Mouse (Mus musculus): ENCODE measurements around the gene Mfap5.
"Not testable (repeated sequence)": the region's sequence is repeated elsewhere in the genome, so short reads cannot be mapped to it uniquely, and the experiment has no call there.

Gene Mfap5

GRCm38 (mm10) chr6:122505545-122505944 lies at the start of gene Mfap5:
Gene Mfap5, plus strand, starts transcription at chr6:122505845.
- DNase-seq (ENCODE audit: low spot score in 2 of 2), result no peak

- DNase-seq (ENCODE audit: low spot score in 2 of 2), result no peak
Measured at GRCm38 (mm10) chr6:122458946-122459693, 46.5 kb upstream of the Mfap5 start.

- DNase-seq (ENCODE audit: low spot score in 2 of 2), result no peak
Measured at GRCm38 (mm10) chr6:122466092-122466713, 39.4 kb upstream of the Mfap5 start.

- DNase-seq (ENCODE audit: low spot score in 2 of 2), result no peak
Measured at GRCm38 (mm10) chr6:122469030-122469640, 36.5 kb upstream of the Mfap5 start.

- DNase-seq (ENCODE audit: low spot score in 2 of 2), result no peak
Measured at GRCm38 (mm10) chr6:122470240-122470639, 35.4 kb upstream of the Mfap5 start.

GRCm38 (mm10) chr6:122471461-122471860 lies 34.2 kb upstream of the Mfap5 start:
- not testable (repeated sequence) for DNase-seq (ENCODE audit: low spot score in 2 of 2)

GRCm38 (mm10) chr6:122478062-122478461 lies 27.6 kb upstream of the Mfap5 start:
- DNase-seq (ENCODE audit: low spot score in 2 of 2), result no peak

GRCm38 (mm10) chr6:122485401-122486296 lies 20.0 kb upstream of the Mfap5 start:
- no peak for DNase-seq (ENCODE audit: low spot score in 2 of 2)

- no peak for DNase-seq (ENCODE audit: low spot score in 2 of 2)
Measured at GRCm38 (mm10) chr6:122486297-122487117, 19.1 kb upstream of the Mfap5 start.

- DNase-seq (ENCODE audit: low spot score in 2 of 2), result no peak
Measured at GRCm38 (mm10) chr6:122490929-122491512, 14.6 kb upstream of the Mfap5 start.

GRCm38 (mm10) chr6:122491557-122491956 lies 14.1 kb upstream of the Mfap5 start:
- peak; percentile 69 to 75 for DNase-seq (ENCODE audit: low spot score in 2 of 2)

GRCm38 (mm10) chr6:122492479-122492878 lies 13.2 kb upstream of the Mfap5 start:
- no peak for DNase-seq (ENCODE audit: low spot score in 2 of 2)

- no peak for DNase-seq (ENCODE audit: low spot score in 2 of 2)
Measured at GRCm38 (mm10) chr6:122493799-122494472, 11.7 kb upstream of the Mfap5 start.

GRCm38 (mm10) chr6:122495082-122495881 lies 10.4 kb upstream of the Mfap5 start:
- no peak for DNase-seq (ENCODE audit: low spot score in 2 of 2)

GRCm38 (mm10) chr6:122496501-122496900 lies 9.1 kb upstream of the Mfap5 start:
- DNase-seq (ENCODE audit: low spot score in 2 of 2), result no peak

- DNase-seq (ENCODE audit: low spot score in 2 of 2), result no peak
Measured at GRCm38 (mm10) chr6:122498661-122499060, 7.0 kb upstream of the Mfap5 start, which contains the start of gene Rimklb. Gene Rimklb, minus strand, starts transcription at chr6:122498761.

GRCm38 (mm10) chr6:122505041-122505440 lies 604 bp upstream of the Mfap5 start:
- no peak for DNase-seq (ENCODE audit: low spot score in 2 of 2)

GRCm38 (mm10) chr6:122508494-122508893 lies 2.8 kb downstream of the Mfap5 start:
- DNase-seq (ENCODE audit: low spot score in 2 of 2), result peak in 1 of 2 experiments; percentile 38

Measured in urinary bladder, adult 18-20 months (tissue).